Mouse (Mus musculus): ENCODE measurements around the gene Igdcc3.
"Not testable (repeated sequence)": the region's sequence is repeated elsewhere in the genome, so short reads cannot be mapped to it uniquely, and the experiment has no call there.

Gene Igdcc3

DNA sequence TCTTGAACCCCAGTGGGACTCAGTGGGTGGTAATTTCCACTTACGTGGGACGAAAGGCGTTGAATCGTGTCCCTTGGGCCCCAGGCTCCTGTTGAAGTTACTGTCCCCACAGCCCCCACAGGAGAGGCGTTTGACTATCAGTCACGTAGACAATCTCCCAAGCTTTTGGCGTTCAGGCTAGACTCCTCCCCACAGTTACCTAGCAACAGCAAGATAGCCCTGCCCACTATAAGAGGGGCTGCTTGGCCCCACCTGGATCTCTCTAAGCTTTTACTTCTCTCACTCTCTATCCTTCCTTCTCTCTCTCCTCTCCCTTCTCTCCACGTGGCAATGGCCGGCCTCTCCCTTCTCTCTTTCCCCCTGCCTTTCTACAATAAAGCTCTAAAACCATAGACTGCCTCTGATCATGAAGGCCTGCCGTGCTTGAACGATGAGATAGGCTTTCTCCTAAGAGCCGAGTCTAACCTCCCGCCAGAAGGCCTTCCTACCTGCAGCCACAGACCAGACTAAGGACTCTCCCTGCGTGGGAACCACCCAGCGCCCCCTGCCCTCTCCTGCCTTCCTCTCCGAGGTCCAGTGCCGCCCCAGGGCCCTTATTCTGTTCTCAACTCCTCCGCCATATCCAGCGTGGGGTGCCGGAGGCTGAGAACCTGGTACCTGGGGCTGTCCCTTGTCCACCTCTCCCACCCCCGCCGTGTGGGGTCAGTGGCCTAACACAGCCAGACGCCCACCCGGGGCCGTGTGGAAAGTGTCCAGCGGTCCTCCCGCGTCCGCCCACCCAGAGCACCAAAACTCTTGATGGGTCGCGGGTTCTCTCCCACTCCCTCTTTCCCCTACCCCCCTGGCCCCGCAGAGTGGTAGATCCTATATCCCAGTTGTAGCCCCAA, 67.5 kb downstream of the Igdcc3 start:
- DNase-seq: no peak

DNA sequence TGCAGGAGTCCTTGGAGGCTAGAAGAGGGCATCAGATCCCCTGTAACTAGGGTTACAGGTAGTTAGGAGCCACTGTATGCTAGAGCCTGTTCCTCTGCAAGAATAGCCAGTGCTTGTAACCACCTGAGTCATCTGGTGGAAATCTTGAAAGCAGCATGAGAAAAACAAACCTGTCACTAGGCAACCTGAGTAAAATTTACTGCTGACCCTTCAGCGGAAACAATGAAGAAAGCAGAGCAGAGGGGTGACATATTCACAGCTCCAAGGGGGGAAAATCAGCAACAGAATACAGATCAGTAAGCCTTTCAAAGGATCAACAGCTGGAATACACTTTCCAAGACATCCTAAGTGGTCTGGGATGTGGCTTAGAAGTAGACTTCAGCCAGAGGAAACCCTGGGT, 70.6 kb downstream of the Igdcc3 start:
- DNase-seq: no peak

DNA sequence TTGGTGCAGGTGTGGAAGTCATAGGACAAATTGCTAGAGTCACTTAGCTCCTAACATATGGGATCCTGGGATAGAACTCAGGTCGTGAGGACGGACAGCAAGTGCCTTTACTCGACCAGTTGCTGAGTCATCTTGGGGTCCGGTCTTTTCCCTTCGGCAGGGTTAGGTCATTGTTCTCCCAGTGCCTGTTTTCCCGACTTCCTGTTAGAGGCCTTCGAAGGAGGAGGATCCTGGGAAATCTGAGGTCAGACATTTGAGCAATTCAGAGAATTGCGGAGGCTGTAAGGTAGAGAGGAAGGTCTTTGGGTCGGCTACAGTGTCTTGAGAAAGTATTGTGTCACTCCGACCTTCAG, 73.4 kb downstream of the Igdcc3 start:
- no peak for DNase-seq

DNA sequence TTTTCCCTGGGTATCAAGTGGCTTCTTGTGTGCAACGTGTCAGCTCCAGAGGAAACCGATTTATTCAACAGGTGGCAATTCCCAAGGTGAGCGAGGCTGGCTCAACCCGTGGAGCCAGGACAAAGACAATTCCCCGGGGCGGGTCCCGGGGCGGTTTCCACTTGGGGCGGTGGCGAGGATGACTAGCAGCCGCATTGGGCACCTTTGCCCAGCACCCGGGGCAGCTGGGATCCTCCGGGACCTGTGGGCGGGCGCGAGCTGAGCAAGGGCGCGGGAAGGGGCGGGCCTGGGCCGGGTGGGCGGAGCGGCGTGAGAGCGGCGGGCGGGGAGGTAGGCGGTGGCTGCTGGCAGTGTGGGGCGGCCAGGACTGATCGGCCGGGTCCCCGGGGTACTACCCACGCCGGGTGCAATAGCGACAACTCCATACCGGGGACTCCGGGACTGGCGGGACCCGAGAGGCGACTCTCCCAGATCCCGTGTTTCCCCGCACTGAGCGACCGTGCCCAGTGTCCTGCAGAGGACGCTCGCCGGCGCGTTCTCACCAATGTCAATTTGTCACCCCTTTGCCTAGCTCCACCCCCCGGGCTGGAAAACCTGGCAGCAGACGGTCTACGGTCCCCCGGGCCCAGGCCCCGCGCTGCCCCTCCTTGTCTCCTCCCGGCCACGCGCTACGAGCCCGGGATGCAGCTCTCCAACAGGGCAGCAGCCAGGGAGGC, 73.9 kb downstream of the Igdcc3 start:
- peak; percentile 90 for DNase-seq

DNA sequence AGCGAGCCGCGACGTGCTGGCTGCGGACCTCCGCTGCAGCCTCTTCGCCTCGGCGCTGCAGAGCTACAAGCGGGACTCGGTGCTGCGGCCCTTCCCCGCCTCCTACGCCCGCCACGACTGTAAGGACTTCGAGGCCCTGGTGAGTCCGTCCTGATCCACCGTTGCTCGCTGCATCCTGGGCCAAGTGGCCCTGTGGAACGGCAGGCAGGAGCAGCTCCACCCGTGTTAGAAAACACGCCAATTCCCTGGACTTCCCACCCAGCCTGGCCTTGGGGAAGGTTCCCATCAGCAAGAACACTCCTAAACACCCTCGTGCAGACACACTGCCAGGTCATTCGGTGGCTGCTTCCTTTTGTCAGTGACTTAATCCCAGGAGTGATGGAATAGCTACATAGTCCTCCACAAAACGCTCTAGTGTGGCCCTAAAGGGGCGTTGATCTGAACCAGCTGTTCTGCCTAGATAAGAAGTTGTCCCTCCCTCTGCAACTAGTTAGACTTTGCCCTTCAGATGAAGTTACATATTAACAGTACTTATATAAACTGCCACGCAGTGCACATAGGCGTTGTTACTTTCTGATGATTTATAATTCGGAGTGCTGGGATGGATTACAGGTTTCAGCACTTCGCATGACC, 74.6 kb downstream of the Igdcc3 start:
- DNase-seq: no peak

DNA sequence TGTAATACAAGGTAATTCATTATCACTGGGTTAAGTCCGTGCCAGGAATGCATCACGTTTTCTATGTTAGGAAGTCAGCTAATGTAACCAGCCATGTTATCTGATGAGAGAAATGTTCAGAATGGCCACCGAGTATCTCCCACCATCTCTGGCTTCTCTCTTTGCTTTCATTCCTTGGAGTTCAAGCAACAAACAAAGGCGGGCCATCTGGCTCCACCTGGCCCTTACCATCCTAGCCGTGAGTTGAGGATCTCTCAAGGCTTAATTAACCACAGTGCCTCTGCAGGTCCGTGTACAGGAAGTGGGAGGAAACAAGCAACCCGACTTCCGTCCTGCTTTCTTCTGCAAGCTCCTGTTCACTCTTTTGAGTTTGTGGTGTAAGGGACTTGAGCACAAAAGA, 76.0 kb downstream of the Igdcc3 start:
- DNase-seq: peak; percentile 62

DNA sequence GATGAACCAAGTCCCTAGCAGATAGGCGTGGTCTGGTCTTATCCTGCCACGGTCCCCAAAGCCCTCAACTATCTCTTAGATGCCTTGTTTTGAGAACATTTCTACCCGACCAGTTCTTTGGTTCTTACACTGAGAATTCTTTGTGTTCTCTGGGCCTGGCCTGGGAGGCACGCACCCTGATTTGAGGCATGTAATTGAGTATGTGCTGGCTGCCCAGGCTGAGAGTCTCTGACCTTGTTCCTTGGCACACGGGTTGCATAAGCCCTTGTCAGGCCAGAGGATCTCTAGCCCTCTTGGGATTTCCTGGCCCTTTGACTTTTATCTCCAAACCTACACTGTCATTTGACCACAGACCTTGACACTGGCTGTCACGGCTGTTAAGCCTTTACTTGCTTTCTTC, 76.7 kb downstream of the Igdcc3 start:
- DNase-seq: no peak

DNA sequence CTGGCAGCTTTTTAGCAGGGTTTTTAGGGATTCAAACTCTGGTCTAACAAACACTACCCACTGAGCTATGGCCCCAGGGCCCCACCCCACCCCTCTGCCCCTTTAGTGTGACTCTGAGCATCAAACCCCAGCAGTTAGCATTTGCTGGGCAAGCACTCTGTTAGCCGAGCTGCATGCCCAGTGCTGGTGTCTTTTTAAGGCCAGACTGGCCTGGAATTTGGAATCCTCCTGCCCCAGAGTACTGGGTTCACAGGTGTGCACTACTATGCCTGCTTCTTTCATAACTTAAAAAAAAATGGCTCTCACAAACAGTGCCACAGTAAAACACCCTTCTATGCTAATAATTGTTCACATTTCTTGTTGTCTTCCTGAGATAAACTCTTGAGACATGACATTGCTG, 77.9 kb downstream of the Igdcc3 start:
- no peak for DNase-seq

DNA sequence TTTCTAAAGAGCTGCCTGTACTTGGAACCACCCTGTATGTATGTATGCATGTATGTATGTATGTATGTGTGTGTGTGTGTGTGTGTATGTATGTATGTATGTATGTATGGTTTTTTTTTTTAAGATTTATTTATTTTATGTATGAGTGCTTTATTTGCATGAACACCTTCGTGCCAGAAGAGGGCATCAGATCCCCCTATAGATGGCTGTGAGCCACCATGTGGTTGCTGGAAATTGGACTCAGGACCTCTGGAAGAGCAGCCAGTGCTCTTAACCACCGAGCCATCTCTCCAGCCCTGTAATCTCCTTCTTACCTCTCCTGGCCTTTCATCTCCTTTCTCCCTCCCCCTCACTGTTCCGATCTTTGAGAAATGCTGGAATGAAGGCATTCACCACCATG, 79.4 kb downstream of the Igdcc3 start:
- not testable (repeated sequence) for DNase-seq

DNA sequence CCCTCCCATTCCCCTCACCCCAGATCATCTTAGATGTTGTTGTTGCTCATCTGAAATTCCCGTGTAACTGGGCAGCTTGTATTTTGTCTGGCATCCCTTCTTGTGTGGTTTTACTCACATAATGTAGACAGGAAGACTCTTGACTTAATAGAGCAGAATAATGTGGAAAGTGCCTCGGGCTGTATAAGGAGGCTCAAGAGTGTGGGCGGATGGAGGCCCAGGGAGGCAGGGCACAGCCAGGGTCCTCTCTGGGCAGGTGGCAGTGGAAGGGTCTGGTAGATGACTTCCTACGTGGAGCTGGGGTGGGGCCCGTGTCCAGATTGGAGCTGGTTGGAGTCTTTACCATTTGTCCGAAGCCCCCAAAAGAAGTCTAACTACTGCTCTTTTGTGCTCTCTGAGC, 82.9 kb downstream of the Igdcc3 start:
- no peak for DNase-seq

DNA sequence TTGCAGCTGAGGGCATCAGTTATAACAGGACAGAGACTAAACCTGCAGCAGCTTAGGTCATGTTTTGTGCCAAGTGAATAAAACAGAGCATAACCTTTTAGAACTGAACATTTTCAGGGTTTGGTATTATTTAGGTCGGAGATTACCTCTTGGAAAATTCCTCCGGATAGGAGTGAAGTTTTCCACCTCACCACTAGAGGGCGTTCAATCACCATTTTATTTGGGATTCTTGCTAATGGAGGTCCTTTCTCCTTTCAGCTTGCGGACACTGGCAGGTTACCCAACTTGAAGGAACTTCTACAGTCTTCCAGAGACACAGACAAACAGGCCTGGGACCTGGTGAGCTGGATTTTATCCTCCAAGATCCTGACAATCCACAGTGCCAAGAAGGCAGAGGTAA, 84.8 kb downstream of the Igdcc3 start:
- no peak for DNase-seq

DNA sequence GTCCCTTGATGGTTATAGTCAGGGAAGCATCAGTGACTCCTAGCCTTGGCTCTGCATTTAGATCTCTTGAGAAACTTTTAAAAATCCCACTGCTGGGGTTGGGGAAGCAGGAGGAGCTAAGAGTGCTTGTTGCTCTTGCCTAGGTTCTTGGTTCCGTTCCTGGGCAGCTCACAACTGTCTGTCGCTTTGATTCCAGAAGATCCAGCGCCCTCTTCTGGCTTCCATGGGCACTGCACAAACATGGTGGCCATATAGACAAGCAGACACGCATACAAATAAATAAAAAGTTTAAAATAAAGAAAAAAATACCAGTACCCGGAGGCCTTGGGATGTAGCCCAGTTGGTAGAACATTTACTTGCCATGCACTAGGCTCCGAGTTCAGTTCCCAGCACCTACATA, 89.3 kb downstream of the Igdcc3 start:
- no peak for DNase-seq

DNA sequence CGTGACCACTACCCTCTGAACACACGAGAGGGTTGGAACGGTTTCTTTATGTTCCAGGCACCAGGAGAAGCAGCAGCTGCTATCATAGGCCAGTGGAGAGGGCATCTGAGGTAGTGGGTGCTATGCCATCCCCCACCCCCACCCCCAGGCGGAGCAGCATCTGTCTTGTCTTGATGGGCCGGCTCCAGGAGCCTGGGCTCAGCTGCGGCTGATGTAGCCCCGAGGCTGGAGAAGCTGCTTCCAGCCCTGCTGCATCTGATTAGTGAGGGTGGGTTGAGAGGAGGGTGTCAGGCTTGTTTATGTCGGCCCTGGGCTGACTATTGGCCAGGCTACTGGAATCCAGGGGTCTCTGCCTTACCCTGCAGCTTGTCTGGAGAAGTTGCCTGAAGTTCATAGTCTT, 90.3 kb downstream of the Igdcc3 start:
- DNase-seq: no peak

DNA sequence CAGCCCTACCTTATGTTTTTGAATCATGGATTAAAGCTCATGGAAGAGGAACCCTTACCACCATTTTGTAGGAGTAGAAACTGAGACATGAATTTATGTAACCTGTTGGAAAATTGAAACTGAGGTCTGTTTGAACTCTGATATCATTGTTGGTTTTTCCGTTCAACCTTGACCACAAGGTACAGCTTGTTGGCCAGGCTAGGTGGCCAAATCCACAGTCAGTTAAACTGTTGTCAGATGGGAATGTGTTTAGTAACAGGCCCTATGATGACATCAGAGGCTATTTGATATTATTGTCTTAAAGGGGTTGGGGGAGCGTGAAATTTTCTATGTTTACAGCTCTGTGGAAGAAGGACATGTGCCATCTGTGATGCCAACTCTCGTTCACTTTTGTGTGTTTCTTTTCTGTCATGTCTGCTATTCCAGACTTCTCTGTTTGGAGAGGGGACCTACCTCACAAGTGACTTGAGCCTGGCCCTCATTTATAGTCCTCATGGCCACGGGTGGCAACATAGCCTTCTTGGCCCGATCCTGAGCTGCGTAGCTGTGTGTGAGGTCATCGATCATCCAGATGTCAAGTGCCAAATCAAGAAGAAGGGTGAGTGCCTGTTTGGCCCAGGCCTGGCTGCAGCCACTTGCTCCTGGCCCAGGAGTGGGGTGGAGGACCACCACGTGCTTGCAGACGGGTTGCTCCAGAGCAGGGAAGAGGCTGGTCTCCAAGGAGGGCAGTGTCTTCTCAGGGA, 92.4 kb downstream of the Igdcc3 start:
- no peak for DNase-seq

DNA sequence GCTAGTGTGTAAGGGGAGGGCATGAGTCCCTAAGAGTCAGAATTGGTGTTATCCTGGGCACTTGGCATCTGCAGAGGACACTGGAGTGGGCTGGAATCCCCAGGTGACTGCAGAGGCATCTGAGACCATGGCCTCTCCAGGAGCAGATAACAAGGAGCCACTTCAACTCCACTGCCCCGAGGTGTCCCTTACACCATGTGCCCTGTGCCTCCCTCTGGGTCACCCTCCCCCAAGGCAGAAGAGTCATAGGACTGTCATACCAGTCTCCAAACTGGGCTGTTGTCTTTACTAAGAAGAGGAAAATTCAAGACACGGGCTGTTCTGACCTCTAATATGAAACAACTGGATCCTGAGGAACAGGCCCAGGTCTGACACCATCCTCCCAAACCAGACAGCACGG, 93.7 kb downstream of the Igdcc3 start:
- no peak for DNase-seq
